Mouse (Mus musculus): Measurements from ENCODE around the gene Cpm.
"Not testable (repeated sequence)": the region's sequence is repeated elsewhere in the genome, so short reads cannot be mapped to it uniquely, and the experiment has no call there.

Cpm gene

GRCm38 (mm10) chr10:117607804-117608279, 21.5 kb upstream of the Cpm start:
- peak in 1 of 2 experiments; percentile 8 for DNase-seq

- DNase-seq = peak in 1 of 2 experiments; percentile 21
Observed at GRCm38 (mm10) chr10:117608487-117608886, 20.8 kb upstream of the Cpm start.

- no peak for DNase-seq
Observed at GRCm38 (mm10) chr10:117608988-117609809, 20.1 kb upstream of the Cpm start.

GRCm38 (mm10) chr10:117609810-117610090, 19.6 kb upstream of the Cpm start:
- DNase-seq = no peak

- no peak for DNase-seq
Observed at GRCm38 (mm10) chr10:117610160-117610764, 19.0 kb upstream of the Cpm start.

- no peak for DNase-seq
Observed at GRCm38 (mm10) chr10:117610794-117611384, 18.4 kb upstream of the Cpm start.

GRCm38 (mm10) chr10:117611503-117611902, 17.8 kb upstream of the Cpm start:
- no peak for DNase-seq

- no peak for DNase-seq
Observed at GRCm38 (mm10) chr10:117611976-117612375, 17.3 kb upstream of the Cpm start.

- DNase-seq = no peak
Observed at GRCm38 (mm10) chr10:117612621-117613584, 16.4 kb upstream of the Cpm start.

GRCm38 (mm10) chr10:117613960-117614359, 15.3 kb upstream of the Cpm start:
- DNase-seq = no peak

GRCm38 (mm10) chr10:117614387-117614786, 14.9 kb upstream of the Cpm start:
- no peak for DNase-seq

GRCm38 (mm10) chr10:117615239-117615638, 14.1 kb upstream of the Cpm start:
- DNase-seq = no peak

- DNase-seq = no peak
Observed at GRCm38 (mm10) chr10:117615746-117616145, 13.6 kb upstream of the Cpm start.

GRCm38 (mm10) chr10:117616191-117616680, 13.1 kb upstream of the Cpm start:
- no peak for DNase-seq

- not testable (repeated sequence) for DNase-seq
Observed at GRCm38 (mm10) chr10:117616765-117617164, 12.5 kb upstream of the Cpm start.

GRCm38 (mm10) chr10:117617568-117618345, 11.5 kb upstream of the Cpm start:
- no peak for DNase-seq

- DNase-seq = no peak
Observed at GRCm38 (mm10) chr10:117619041-117619861, 10.0 kb upstream of the Cpm start.

GRCm38 (mm10) chr10:117619862-117620179, 9.5 kb upstream of the Cpm start:
- no peak for DNase-seq

GRCm38 (mm10) chr10:117620530-117620929, 8.8 kb upstream of the Cpm start:
- DNase-seq = no peak

- DNase-seq = no peak
Observed at GRCm38 (mm10) chr10:117620934-117621501, 8.3 kb upstream of the Cpm start.
